Mouse (Mus musculus) embryonic facial prominence, embryonic 13.5 days (tissue): ENCODE results near the gene Gabrr1. TPM values are rescaled to one million over a fixed set of nuclear protein-coding genes. Genes with fewer than 3 reads are reported as not detected.

ENCODE experiments used
- polyA plus RNA-seq: library from polyadenylated mRNA; unstranded; fragments of >200 nt; fragmentation: Nextera tagmentation; extraction: Ambion mirVana; gene quantifications from 2 replicates; pipeline ENCODE4 v1.2.1, GENCODE M21; 2015

Gabrr1 gene
- polyA plus RNA-seq, 1 experiment from 2014 or later = not detected

Other genes with a start within 250 kb of the Gabrr1 start
- 12.1 and 14.6 TPM in 2 replicates for gene Ankrd6, start 181.7 kb upstream of the Gabrr1 start, polyA plus RNA-seq
- gene Rragd, start 149.5 kb upstream of the Gabrr1 start, polyA plus RNA-seq = 8.2 and 9.9 TPM in 2 replicates
- 34.1 and 35.2 TPM in 2 replicates for gene Ube2j1, start 101.1 kb upstream of the Gabrr1 start, polyA plus RNA-seq
- gene Gabrr2, start 69.5 kb upstream of the Gabrr1 start, polyA plus RNA-seq = 0.32 and 0.33 TPM in 2 replicates
- gene Pm20d2, start 57.2 kb downstream of the Gabrr1 start, polyA plus RNA-seq = 1.5 and 2.4 TPM in 2 replicates
- 18.8 and 20.6 TPM in 2 replicates for gene Srsf12, start 76.5 kb downstream of the Gabrr1 start, polyA plus RNA-seq
- gene Pnrc1, start 157.6 kb downstream of the Gabrr1 start, polyA plus RNA-seq = 103 and 118 TPM in 2 replicates
- 30.8 and 32.3 TPM in 2 replicates for gene Rngtt, start 177.8 kb downstream of the Gabrr1 start, polyA plus RNA-seq